Mouse (Mus musculus): Measurements from ENCODE around the gene Mgll. TPM values are rescaled to one million over a fixed set of nuclear protein-coding genes. Genes with fewer than 3 reads are reported as not detected.

The Mgll gene
- total RNA-seq, 1 experiment from 2014 or later: 4.0 TPM

DNA sequence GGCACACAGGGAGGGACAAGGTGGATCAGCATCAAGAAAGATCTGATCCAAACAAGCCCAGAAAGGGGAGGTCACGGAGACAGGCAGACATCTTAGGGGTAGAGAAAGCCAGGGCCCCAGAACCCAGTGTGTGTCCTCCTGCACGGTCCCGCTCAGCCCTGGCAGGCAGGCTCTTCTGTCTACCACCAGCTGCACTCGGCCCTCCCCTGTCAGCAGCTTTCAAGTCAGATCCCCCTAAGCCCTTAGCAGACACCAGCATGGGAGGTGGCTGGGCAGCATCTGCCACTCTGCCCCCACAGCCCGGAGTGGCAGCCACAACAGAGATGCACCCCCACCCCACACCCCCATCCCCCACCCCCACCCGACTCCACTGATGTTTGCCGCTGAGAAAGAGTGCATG, 148.6 kb downstream of the Mgll start:
- no peak for ATAC-seq (replicated peaks; ENCODE audit: low read depth, poor library complexity, severe bottlenecking)

DNA sequence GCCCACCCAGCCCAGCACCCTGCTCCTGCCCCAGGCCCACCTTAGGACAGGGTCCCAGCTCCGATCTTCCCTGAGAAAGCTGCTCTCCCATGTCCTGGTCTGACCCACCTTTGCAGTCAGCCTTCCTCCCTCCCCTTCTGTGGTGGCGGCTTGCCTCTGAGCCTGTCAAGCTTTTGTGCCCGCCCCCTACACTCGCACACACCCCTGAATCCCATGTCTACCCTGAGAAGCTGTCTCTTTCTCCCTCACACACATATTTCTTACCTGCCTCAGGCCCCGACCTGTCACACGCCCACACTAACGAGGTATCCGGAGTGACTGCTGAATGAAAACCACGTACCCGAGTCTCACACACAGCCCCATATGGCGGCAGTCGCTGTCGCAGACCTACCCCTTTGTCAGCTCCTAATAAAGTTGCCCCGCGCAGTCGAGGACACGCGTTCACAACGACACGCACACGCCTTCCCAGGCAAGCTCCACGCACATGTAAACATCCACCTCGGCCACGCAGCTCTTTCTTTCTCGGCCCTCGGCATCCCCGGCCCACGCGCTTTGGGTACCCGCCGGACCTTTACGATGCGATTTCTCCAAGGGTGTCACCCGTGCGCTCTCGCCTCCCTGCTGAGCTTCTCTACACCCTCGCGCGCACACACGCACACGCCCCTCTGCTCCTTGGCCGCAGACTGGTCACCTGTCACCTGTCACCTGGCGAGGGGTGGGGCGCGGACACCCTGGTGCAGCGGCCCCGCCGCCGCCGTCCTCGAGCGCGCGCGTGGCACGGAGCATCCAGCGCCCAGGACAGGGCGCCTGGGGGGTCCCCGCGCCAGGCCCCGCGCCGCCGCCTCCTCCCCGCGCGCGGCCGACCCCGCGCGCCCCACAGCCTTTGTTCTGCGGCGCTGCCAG, 150.0 kb downstream of the Mgll start:
- 0 out of 2 replicates have a peak, but pooled peaks have one; percentile 19 for ATAC-seq (replicated peaks; ENCODE audit: low read depth, poor library complexity, severe bottlenecking)

DNA sequence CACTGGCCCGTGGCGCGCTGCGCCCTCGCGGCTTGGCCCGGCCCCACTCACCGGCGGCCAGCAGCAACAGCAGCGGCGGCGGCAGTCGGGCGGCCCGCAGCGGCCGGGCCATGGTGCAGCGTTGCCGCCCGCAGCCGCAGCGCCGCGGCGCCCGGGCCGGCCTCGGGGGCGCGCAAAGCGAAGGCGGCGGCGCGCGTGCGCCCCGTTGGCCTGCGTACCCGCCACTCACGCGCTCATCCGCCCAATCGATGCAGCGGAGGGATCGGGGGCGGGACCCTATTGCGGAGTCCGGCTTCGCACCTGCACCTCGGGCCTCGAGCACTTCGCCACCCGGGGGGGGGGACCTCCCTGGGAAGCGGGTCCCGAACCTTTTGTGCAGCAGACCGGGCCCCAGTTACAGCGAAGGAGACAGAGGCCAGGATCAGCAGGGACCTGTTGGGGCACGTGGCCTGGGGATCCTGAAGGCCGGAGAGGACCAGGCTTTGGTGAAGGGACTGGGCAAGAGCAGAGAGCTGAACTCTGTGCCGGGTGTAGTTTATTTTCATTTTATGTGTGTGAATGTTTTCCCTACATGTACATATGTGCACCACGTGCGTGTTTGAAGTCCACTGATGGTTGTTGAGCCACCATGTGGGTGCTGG, 150.8 kb downstream of the Mgll start, which contains the start of gene Podxl2:
TSS of gene Podxl2 (minus strand) at position 177 of the 641 bp plus-strand sequence.
- peak; percentile 45 for ATAC-seq (replicated peaks; ENCODE audit: low read depth, poor library complexity, severe bottlenecking)

Other genes with a start within 250 kb of the Mgll start
- 76.9 and 101 TPM in 2 replicates for gene Sec61a1, start 205.5 kb upstream of the Mgll start, total RNA-seq (2017)
- 0.44 and 3.3 TPM in 2 replicates for gene Kbtbd12, start 86.5 kb upstream of the Mgll start, total RNA-seq (2017)
- 20.7 and 46.4 TPM in 2 replicates for gene Abtb1, start 117.6 kb downstream of the Mgll start, total RNA-seq (2017)
- gene Podxl2, start 150.6 kb downstream of the Mgll start, total RNA-seq (2017): 0.55 TPM in 1 of 2 replicates, not detected in the other
- gene Mcm2, start 174.4 kb downstream of the Mgll start, total RNA-seq (2017): 188 TPM in 2 replicates
- gene Tpra1, start 177.8 kb downstream of the Mgll start, total RNA-seq (2017): 27.9 and 32.5 TPM in 2 replicates

Measured in common myeloid progenitor, adult 5-6 weeks (primary cell).